Mouse (Mus musculus): ENCODE data around the gene Nepro.

Nepro gene

DNA sequence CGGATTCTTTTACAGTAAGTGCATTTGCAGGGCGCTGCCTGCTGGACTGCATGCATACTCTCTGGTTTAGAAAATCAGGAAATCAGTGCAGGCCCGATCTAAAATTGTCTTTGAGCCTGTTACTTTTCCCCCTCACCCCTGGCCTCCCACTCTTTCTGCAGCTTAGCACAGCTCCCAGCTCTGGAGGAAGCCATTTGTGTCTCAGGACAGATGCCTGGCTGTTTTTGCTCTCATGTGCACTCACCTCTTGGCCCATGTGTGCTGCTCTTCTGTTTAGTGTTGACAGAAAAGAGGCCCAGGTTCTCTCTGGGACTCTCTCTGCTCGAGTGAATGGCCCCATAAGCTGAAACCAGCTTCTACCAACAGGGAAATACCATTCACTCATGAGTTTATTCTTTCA, 20.6 kb upstream of the Nepro start:
- no peak for DNase-seq (ENCODE audit: low spot score)

DNA sequence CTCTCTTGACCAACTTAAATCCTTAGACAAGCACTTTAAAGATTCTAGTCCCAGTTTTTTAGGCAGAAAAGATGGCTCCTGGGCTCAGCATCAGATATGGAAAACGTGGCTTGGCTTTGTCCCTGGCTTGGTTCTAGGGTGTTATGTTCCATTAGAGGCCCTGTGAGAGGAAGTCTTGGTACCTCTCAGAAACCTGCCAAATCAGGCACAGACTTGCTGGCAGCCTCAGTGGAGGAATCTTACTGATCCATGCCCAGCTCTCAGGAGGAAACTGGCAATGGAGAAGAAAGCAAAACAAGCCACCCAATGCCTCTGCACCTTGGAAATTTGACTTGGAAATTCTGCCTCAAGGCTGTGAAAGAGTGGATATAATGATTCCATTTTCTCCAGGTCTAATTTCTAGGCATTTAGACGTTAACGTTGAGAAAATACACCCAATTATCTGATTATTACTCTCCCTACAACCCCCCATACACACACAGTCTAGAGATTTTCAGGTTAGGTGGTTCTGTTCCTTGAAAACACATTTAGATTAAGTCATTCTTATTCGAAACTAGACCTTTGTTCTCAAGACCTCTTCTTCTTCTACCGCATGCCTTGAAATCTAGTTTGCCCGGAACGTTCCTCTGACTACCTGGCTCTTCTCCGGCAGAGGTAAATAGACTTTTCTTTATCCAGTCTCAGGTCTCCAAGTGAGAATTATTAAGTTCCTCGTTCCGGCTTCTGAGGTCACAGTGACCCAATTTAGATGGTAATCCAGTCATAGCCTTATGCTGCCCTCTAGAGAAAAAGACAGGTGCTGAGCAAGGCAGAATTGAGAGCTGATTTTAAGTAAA, 7.6 kb upstream of the Nepro start:
- DNase-seq (ENCODE audit: low spot score) = peak; percentile 80

DNA sequence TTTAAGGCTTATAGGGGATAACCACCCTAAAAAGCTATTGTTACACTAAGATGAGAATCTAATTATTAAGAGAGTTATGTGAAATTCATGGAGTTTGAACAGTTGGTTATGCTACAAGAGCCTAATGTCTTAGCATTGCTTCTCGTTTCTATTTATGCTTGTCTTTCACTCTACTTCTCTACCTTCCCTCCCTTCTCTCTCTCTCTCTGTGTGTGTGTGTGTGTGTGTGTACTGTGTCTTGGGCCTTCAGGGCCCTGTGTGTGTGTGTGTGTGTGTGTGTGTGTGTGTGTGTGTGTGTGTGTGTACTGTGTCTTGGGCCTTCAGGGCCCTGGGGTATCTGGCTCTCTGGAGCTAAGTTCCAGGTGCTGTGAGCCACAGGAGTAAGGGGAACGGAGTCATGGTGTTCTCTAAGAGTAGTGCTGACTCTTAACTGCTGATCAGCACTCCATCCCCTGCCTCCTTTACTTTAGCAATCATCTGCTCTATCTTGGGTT, 6.9 kb upstream of the Nepro start:
- DNase-seq (ENCODE audit: low spot score) = no peak

DNA sequence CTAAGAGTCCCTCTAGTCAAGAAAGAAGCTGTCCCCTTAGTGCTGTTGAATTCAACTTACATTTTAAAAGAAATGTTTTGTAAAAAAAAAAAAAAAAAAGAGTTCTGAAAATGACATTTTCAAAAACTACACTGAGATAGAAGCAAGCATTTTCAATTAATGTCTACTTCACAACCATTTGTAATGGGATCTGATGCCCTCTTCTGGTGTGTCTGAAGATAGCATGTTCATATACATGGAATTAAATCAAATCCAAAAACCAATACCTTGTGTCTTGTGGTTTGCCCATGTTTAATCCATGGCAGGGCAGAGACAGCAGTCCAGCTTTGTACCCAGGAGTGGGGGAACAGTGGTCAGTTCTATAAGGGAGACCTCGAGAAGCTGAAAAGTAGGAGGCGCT, 6.3 kb upstream of the Nepro start:
- no peak for DNase-seq (ENCODE audit: low spot score)

DNA sequence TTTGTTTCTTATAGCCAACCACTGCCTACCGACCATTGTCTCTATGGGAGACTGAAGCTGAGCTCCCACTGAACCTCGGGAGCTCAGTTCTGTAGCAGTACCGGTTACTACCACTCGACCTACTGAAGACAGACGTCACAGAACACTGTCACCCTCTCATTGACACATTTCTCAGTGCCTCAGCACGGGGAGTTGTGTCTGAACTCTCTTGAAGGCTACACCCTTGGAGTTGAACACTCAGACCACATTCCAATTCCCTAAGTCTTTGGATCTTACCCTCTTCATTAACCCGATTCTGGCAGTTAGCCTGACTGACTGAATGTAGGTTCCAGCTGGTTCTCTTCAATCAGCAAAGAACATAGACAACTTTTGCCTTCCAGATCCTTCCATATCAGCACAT, 4.8 kb upstream of the Nepro start:
- no peak for DNase-seq (ENCODE audit: low spot score)

DNA sequence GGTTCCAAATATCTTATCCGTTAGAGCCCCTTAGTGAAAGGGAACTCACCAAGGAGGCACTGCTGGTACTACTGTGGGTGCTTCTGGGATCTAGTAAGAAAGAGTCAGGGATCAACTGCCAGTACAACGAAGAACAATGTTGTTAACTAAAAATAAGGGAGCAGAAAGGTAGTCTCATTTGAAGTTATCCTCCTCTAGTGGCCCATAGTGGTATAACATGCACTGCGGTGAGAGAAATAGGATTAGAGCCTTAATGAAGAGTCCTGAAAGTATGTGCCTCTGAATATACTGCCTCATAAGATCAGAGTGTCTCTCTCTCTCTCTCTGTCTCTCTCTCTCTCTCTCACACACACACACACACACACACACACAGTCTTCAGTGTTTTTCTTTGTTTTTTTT, 3.6 kb upstream of the Nepro start:
- peak; percentile 62 for DNase-seq (ENCODE audit: low spot score)

DNA sequence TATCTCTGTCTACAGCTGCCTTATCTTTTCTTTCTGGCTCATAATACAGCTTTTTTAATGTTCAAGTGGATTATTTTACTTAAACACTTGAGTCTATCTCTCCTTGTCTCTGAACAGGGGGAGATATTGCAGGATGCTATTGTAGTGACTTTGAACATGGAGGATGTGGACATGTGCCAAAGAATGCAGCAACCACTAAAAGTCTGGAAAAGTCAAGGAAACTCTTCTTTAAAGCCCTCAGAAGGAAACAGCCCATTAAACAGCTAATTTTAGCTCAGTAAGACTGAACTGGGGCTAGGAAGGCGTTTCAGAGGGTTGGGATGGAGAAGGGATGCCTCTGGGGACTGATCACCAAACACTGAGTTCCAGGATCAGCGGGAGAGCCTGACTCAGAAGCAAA, 1.4 kb upstream of the Nepro start:
- DNase-seq (ENCODE audit: low spot score) = no peak

DNA sequence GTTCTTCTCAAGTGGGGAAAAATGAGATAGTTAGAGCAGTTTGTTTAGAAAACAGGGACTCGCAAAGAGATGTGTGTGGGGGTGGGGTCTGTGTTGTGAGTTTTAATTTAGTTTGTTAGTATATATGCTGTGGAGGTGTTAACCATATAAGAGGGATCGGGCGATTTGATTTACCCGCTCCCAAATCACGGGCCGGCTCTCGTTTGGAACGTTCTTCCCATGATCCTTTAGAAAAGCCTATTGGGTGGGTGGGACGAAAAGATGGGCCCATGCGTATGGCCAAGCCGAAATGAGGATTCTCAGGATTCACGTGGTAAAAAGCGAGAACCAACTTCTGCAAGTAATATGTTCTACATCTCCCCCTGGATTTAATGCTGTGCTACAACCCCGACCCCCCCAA, 746 bp downstream of the Nepro start:
- DNase-seq (ENCODE audit: low spot score) = peak; percentile 84

DNA sequence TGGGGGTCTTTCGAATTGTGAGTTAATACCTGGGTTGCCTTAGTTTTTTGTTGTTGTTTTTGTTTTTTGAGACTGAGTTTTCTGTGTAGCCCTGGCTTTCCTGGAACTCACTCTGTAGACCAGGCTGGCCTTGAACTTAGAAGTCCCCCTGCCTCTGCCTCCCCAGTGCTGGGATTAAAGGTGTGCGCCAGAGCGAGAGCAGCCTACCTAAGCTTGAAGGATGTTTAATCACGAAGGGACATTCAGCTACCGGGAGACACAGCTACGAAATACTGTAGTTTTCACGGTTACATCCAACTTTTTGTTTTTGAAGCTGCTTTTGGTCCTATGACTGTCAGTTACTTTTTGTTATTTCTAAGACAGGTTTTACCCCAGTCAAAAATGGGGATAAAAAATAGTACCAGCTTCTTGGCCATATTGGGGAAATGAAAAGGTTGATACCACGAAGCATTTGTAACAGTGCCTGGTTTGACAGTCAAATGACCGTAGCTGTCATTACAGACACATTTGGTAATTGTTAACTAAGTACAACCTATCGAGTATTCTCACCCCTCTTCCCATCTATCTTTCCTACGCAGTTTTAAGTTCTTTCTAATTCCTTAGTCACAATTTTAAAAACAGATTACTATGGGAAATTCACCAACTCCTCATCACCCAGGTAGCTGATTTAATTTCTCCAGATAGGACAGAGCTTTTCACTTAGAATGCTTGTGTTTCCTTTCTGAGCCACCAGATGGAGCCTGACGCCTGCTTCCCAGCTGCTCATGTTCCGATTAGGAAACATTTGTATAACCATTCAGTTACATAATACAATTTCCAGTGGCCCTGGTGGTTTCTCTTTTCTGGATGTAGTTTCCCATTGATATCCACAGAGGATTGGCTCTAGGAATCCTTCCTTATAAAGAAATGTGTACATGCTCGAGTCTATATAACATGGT, 1.5 kb downstream of the Nepro start:
- peak; percentile 85 for DNase-seq (ENCODE audit: low spot score)

DNA sequence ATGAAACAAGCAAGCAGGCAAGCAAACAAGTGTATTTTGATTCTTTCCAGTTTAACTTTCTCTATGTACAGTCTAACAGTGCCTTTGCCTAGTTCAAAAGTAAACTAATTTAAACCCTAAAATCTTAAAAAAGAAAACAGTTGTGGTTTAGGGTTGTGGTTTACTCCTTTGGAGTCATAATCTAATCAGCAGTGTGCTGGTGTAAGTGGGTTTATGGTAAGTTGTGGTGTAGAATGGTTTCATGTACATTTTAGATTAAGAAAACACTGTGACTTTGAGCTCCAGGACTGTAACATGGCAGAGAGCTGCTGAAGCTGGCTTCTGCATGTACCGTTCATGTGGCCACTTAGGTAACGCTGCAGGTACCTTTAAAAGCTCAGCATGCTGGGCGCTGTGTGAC, 3.4 kb downstream of the Nepro start:
- DNase-seq (ENCODE audit: low spot score) = no peak

DNA sequence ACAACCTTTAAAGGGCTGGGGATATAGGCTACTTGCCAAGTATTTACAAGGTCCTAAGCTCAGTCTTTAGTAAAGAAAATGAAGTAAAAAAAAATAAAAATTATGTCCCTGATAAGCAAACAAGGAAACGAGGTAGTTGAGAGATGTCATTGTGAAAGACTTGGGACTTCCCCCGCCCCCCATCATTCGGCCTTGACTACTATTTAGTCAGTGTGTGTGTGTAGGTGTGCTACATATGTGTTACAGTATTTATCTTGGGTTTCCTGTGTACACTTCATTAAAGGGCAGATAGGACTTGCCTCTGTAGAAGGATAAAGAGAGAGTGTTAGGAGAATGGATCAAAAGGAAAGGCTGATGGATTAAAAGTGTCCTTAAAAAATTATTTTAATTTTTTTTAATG, 10.0 kb downstream of the Nepro start:
- no peak for DNase-seq (ENCODE audit: low spot score)

DNA sequence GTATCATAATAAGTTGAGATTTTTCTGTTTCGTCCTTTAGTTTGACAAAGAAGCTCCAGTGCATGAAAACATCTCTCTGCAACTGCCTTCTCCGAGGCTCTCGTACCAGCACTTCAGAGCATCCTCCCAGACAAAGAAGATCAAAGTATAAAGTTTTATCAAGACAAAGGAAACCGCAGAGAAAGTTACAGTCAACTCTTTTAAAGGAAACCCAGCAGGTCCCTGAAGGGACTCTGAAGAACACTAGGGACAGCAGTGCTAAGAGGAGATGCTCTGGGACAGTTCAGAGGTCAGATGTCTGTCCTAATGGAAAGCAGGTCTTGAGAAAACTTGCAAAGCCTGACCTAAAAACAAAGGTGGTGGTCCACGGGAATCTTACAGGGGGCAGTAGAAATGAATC, 11.6 kb downstream of the Nepro start:
- DNase-seq (ENCODE audit: low spot score) = no peak

DNA sequence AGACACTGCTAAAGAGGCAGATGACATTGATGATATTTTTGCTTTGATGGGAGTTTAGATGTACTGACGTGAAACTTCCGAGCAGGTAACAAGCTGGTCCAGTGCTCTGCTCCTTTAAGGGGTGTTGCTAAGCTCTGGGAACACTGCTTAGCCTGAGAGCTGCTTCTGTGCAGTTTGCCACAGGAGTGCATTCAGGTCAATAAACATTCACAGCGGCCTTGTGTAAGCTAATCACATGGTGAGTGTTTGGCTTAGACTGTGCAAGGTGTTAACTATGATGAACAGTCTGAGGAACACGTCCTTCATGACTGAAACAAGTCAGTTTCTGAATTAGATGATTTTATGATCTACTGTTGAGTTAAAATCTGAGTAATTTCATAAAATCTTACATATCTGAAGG, 12.0 kb downstream of the Nepro start:
- no peak for DNase-seq (ENCODE audit: low spot score)

DNA sequence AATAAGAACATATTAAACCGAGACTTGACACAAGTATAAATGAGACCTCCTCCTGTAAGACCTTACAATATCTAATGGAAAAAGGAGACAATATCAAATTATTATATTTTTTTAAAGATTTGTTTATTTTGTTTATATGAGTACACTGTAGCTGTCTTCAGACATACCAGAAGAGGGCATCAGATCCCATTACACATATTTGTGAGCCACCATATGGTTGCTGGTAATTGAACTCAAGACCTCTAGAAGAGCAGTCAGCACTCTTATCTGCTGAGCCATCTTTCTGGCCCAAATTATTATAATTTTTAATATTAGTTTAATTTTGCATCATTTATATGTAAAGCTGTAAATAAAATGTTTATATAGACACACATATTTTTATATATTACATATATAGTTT, 18.7 kb downstream of the Nepro start:
- DNase-seq (ENCODE audit: low spot score) = no peak

DNA sequence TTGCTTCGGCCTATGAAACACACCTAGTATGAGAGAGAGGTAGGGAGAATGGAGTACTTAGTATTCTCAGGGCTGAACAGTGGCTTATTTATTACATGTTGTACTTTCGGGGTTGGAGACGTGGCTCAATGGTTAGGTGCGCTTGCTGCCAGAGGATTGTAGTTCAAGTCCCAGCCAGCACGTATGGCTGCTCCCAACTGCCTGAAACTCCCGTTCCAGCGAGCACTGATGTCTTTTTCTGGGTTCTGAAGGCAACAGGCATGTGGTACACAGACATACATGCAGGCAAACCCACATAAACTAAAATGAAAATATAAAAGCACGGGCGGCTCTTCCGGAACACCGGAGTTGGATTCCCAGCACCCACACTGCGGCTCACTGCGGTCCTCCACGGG, 21.4 kb downstream of the Nepro start:
- DNase-seq (ENCODE audit: low spot score) = peak; percentile 35

DNA sequence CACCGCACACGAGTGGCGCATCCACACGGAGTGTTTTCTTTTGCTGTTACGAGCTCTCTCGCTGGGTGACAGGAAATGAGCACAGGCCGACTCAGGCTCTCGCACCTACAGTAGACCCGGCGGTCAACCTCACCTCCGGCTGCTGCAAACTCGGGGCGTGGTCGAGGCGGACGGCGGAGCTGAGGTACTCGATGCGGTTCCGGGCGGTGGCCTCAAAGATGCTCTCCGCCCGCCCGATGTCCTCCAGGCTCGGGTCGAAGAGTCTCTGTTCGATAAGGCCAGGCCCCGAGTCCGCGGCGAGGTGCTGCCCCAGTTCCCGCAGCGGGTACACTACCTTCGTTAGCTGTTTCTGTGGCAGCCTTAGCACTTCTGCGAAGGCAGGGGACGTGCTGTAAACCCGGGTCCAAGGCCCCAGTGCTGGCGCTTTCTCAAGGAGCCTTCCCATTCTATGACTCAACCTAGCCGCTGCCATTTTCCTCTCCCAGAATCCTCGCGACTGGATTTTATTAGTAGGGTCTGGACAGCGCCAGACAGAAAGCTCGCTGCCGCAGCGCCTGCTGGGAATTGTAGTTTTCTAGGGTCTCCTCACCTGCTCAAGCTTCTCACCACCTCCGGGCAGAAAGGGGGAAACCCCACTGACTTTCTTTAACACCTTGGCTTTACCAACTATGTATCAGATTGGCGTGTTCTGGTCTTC, 21.9 kb downstream of the Nepro start, which contains the start of gene Gtpbp8:
Gtpbp8 (minus strand) TSS at position 498 of the 697 bp plus-strand sequence.
- peak; percentile 93 for DNase-seq (ENCODE audit: low spot score)

DNA sequence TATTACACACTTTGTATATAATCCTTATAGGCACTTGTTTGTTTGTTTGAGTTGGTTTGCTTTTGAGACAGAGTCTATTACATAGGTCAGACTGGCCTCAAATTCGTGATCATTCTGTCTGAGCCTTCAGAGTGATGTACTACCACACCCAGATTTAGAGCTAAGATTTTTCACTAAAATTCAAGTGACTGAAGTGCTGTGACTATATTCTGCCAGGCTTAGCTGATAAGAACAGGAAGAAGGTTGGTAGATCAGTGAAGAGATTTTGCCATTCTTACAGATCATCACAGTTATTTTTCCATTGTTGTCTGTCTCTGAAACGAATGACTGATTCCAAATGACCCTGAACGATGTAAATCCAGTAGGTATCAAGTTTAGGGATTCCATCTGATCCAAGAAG, 23.9 kb downstream of the Nepro start:
- no peak for DNase-seq (ENCODE audit: low spot score)

DNA sequence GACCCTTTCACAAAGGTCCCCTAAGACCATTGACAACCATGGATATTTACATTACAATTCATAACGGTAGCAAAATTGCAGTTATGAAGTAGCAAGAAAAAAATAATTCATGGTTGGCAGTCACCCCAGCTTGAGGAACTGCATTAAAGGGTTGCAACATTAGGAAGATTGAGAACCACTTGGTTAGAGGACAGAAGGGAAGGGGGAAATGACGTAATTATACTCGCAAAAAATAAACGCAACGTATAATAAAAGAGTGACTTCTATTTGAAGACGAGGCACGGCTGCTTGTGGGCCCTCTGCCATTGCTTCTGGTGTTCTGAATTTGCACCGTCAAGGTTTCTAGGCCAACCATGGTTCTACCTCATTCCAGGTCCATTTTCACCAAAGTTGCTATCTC, 33.6 kb downstream of the Nepro start:
- no peak for DNase-seq (ENCODE audit: low spot score)

DNA sequence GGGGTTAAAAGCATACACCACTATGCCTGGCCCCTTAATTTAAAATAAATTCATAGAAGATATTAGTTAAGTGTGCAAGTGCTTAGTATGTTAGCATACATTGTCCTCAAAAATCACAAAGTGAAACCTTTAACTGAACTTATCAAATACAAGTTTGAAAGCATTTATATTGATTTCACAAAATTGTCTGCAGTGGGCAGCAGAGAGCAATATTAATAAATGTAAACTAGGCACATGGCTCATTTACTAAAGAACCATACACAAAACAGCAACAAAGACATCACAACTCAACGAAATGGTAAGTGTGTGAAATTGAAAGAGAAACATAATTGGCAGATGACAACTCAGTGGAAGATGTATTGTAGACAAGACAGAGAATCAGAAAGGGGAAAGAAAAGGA, 37.7 kb downstream of the Nepro start:
- no peak for DNase-seq (ENCODE audit: low spot score)

DNA sequence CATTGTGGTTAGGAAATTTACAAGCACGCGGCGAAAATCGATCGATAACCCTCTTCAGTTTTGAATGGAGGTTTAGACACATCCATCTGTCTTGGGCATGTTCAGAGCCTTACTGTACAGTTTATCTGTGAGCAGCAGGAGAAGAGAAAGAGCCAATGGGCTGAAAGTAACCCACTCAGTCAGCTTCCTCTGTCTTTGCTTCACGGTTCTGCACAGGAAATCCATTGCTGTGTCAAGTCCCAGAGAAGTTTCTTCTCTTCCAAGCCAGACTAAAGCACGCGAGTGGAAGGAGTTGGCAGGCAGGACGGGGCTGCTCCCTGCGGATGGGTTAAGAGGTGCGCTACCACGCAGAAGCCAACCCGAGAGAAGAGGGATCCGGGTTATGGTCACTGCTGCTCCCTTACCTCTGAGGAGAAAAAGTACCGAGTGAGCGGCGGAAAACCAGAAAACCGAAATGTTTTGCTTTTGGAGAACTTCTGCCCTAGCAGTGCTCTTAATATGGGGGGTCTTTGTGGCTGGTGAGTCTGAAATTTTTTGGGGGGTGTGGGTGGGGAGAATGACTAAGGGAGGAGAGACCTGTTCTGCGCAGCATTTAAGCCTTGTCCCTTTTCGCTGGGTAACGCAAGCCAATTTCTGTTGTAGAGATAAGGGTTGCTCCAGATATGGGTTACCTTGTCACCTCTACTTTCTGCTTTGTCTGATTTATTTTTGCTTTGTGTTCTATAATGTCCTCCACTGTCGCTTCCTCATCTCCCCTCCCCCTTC, 41.6 kb downstream of the Nepro start, which contains the start of gene Cd200r1:
Cd200r1 (plus strand) TSS at position 182 of the 765 bp plus-strand sequence.
- no peak for DNase-seq (ENCODE audit: low spot score)

DNA sequence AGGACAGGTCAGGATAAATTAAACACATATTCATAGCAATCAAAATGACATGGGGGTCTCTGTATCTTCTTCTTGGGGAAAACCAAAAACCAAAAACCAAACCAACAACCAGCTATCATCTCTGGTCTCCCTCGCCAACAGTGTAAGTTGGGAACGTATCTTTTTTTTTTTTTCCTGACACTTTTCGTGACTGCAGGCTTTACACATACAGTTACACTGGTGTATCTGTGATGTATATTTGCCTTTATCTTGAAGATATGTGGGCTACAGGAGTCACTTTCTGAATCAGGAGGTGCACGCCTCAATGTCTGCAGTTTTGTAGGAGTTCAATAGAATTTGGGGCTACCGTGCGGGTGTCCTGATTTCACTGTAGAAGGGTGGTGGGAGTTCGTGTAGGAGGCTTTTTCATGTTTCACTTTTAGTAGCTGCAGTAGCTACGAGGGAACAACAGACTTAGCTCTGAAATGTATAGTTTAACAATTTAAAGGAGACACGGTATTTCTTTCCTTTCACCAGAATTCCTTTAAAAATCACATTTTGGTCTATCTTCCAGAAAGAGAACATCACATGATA, 42.3 kb downstream of the Nepro start:
- DNase-seq (ENCODE audit: low spot score) = no peak
